Mouse (Mus musculus): ENCODE measurements at regions not wholly inside any gene's neighbourhood (a gene's known extent, or its start where the extent isn't known, plus 50 kb on each side); places are given as distances from the start of the nearest gene placed in this dataset.

- DNase-seq (ENCODE audit: low spot score) (no peak), ATAC-seq (no peak)
- H3K4me3 ChIP-seq (ENCODE audit: low read depth, low read length): no peak overlapping the region
- H3K36me3 ChIP-seq (ENCODE audit: control insufficient read depth, insufficient read depth, low read length): no peaks in the 10 kb centered on the region
- peaks cover 16% of the 10 kb centered on the region; the same call in 1 of the 2 replicates for H3K4me1 ChIP-seq (ENCODE audit: control insufficient read depth, insufficient read depth, low read length)
- no peak overlapping the region for H3K9ac ChIP-seq (ENCODE audit: low read length)
- H3K27ac ChIP-seq (ENCODE audit: low read depth, low read length): peak overlapping the region; percentile 27; the same call in 1 of the 2 replicates
- no peaks in the 10 kb centered on the region for H3K9me3 ChIP-seq (replicated peaks; ENCODE audit: control insufficient read depth, low read length)
- H3K27me3 ChIP-seq (replicated peaks; ENCODE audit: control insufficient read depth, insufficient read depth, low read length): no peaks in the 10 kb centered on the region
- 58% methylated on average over 5 of the region's 5 CpGs for WGBS
- H3K4me2 ChIP-seq (ENCODE audit: low read length): no peak overlapping the region
Observed at GRCm38 (mm10) chr19:36208419-36208818, 88.5 kb upstream of the Ankrd1 start.

- WGBS: 9% methylated on average over 8 of the region's 8 CpGs
- H3K4me2 ChIP-seq (ENCODE audit: low read length): no peak overlapping the region
- no peaks in the 10 kb centered on the region for H3K36me3 ChIP-seq (ENCODE audit: control insufficient read depth, insufficient read depth, low read length)
- H3K9ac ChIP-seq (ENCODE audit: low read length): no peak overlapping the region
- no peak overlapping the region for H3K4me3 ChIP-seq (ENCODE audit: low read depth, low read length)
- H3K27ac ChIP-seq (ENCODE audit: low read depth, low read length): no peak overlapping the region
- ATAC-seq: no peak
- no peaks in the 10 kb centered on the region for H3K27me3 ChIP-seq (replicated peaks; ENCODE audit: control insufficient read depth, insufficient read depth, low read length)
- peaks cover 18% of the 10 kb centered on the region for H3K4me1 ChIP-seq (ENCODE audit: control insufficient read depth, insufficient read depth, low read length)
- DNase-seq (ENCODE audit: low spot score): peak; percentile 52
- H3K9me3 ChIP-seq (replicated peaks; ENCODE audit: control insufficient read depth, low read length): no peaks in the 10 kb centered on the region
Observed at GRCm38 (mm10) chr19:36213461-36213860, 93.6 kb upstream of the Ankrd1 start.

- Histone ChIP-seq H3K4me1 (ENCODE audit: control insufficient read depth, insufficient read depth, low read length) (peaks cover 20% of the 10 kb centered on the region), H3K27ac (ENCODE audit: low read depth, low read length) (peak overlapping the region; percentile 63), H3K27me3 (replicated peaks; ENCODE audit: control insufficient read depth, insufficient read depth, low read length) (no peaks in the 10 kb centered on the region), H3K9me3 (replicated peaks; ENCODE audit: control insufficient read depth, low read length) (no peaks in the 10 kb centered on the region), H3K36me3 (ENCODE audit: control insufficient read depth, insufficient read depth, low read length) (no peaks in the 10 kb centered on the region), H3K4me3 (ENCODE audit: low read depth, low read length) (no peak overlapping the region), H3K9ac (ENCODE audit: low read length) (0 out of 2 replicates have a peak overlapping the region, but pooled peaks have one; percentile 2), H3K4me2 (ENCODE audit: low read length) (peak overlapping the region; percentile 16; the same call in 1 of the 2 replicates)
- ATAC-seq: peak; percentile 92
- peak; percentile 91 for DNase-seq (ENCODE audit: low spot score)
- WGBS: 9% methylated on average over 7 of the region's 7 CpGs
Observed at GRCm38 (mm10) chr19:36214188-36214968, 94.5 kb upstream of the Ankrd1 start.

- no peak overlapping the region for H3K9ac ChIP-seq (ENCODE audit: low read length)
- 78% methylated on average over 5 of the region's 5 CpGs for WGBS
- H3K4me1 ChIP-seq (ENCODE audit: control insufficient read depth, insufficient read depth, low read length): peaks cover 20% of the 10 kb centered on the region
- no peak overlapping the region for H3K27ac ChIP-seq (ENCODE audit: low read depth, low read length)
- no peaks in the 10 kb centered on the region for H3K27me3 ChIP-seq (replicated peaks; ENCODE audit: control insufficient read depth, insufficient read depth, low read length)
- DNase-seq (ENCODE audit: low spot score): no peak
- H3K4me2 ChIP-seq (ENCODE audit: low read length): no peak overlapping the region
- H3K36me3 ChIP-seq (ENCODE audit: control insufficient read depth, insufficient read depth, low read length): no peaks in the 10 kb centered on the region
- no peaks in the 10 kb centered on the region for H3K9me3 ChIP-seq (replicated peaks; ENCODE audit: control insufficient read depth, low read length)
- ATAC-seq: no peak
- H3K4me3 ChIP-seq (ENCODE audit: low read depth, low read length): no peak overlapping the region
Observed at GRCm38 (mm10) chr19:36217177-36217576, 97.3 kb upstream of the Ankrd1 start.

GRCm38 (mm10) chr19:36217605-36218004 is 97.7 kb upstream of the Ankrd1 start:
- Histone ChIP-seq H3K4me2 (ENCODE audit: low read length) (no peak overlapping the region), H3K4me3 (ENCODE audit: low read depth, low read length) (no peak overlapping the region), H3K27ac (ENCODE audit: low read depth, low read length) (0 out of 2 replicates have a peak overlapping the region, but pooled peaks have one; percentile 40), H3K27me3 (replicated peaks; ENCODE audit: control insufficient read depth, insufficient read depth, low read length) (no peaks in the 10 kb centered on the region), H3K36me3 (ENCODE audit: control insufficient read depth, insufficient read depth, low read length) (no peaks in the 10 kb centered on the region), H3K9me3 (replicated peaks; ENCODE audit: control insufficient read depth, low read length) (no peaks in the 10 kb centered on the region), H3K9ac (ENCODE audit: low read length) (no peak overlapping the region), H3K4me1 (ENCODE audit: control insufficient read depth, insufficient read depth, low read length) (peaks cover 20% of the 10 kb centered on the region)
- WGBS: 71% methylated on average over 5 of the region's 5 CpGs
- ATAC-seq: no peak
- DNase-seq (ENCODE audit: low spot score): no peak

GRCm38 (mm10) chr19:36218921-36219320 is 99.0 kb upstream of the Ankrd1 start:
- no peak overlapping the region for H3K4me2 ChIP-seq (ENCODE audit: low read length)
- WGBS: 73% methylated on average over 5 of the region's 5 CpGs
- peaks cover 11% of the 10 kb centered on the region for H3K4me1 ChIP-seq (ENCODE audit: control insufficient read depth, insufficient read depth, low read length)
- no peaks in the 10 kb centered on the region for H3K9me3 ChIP-seq (replicated peaks; ENCODE audit: control insufficient read depth, low read length)
- no peaks in the 10 kb centered on the region for H3K36me3 ChIP-seq (ENCODE audit: control insufficient read depth, insufficient read depth, low read length)
- ATAC-seq (no peak), DNase-seq (ENCODE audit: low spot score) (peak; percentile 49)
- H3K4me3 ChIP-seq (ENCODE audit: low read depth, low read length): no peak overlapping the region
- no peak overlapping the region for H3K27ac ChIP-seq (ENCODE audit: low read depth, low read length)
- no peak overlapping the region for H3K9ac ChIP-seq (ENCODE audit: low read length)
- H3K27me3 ChIP-seq (replicated peaks; ENCODE audit: control insufficient read depth, insufficient read depth, low read length): no peaks in the 10 kb centered on the region

GRCm38 (mm10) chr19:36221104-36221503 is 101.2 kb upstream of the Ankrd1 start:
- H3K4me1 ChIP-seq (ENCODE audit: control insufficient read depth, insufficient read depth, low read length): 0 out of 2 replicates have a peak, but pooled peaks cover 3% of the 10 kb centered on the region
- H3K36me3 ChIP-seq (ENCODE audit: control insufficient read depth, insufficient read depth, low read length): no peaks in the 10 kb centered on the region
- DNase-seq (ENCODE audit: low spot score) (no peak), ATAC-seq (no peak)
- H3K27ac ChIP-seq (ENCODE audit: low read depth, low read length): no peak overlapping the region
- 94% methylated on average over 2 of the region's 2 CpGs for WGBS
- no peak overlapping the region for H3K4me2 ChIP-seq (ENCODE audit: low read length)
- H3K4me3 ChIP-seq (ENCODE audit: low read depth, low read length): no peak overlapping the region
- H3K9ac ChIP-seq (ENCODE audit: low read length): no peak overlapping the region
- no peaks in the 10 kb centered on the region for H3K27me3 ChIP-seq (replicated peaks; ENCODE audit: control insufficient read depth, insufficient read depth, low read length)
- no peaks in the 10 kb centered on the region for H3K9me3 ChIP-seq (replicated peaks; ENCODE audit: control insufficient read depth, low read length)

DNA sequence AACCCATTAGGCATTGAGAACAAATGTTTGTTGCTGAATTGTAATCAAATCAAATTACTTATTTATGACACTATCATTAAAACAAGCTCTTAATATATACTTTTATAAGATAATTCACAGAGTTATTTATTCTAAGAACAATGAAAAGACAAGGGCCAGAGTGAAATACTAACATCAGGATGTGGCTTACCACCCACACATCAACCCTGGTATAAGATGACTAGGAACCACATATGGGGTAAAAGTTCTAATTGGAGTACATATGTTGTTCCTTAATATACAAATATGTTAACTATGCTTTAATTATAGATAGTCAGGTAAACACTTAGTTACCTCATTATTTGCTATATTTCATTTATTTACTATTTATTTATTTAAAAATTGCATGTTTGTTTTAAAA is 101.7 kb upstream of the Ankrd1 start:
- H3K36me3 ChIP-seq (ENCODE audit: control insufficient read depth, insufficient read depth, low read length): no peaks in the 10 kb centered on the region
- H3K4me2 ChIP-seq (ENCODE audit: low read length): no peak overlapping the region
- H3K4me3 ChIP-seq (ENCODE audit: low read depth, low read length): no peak overlapping the region
- no peaks in the 10 kb centered on the region for H3K27me3 ChIP-seq (replicated peaks; ENCODE audit: control insufficient read depth, insufficient read depth, low read length)
- H3K9ac ChIP-seq (ENCODE audit: low read length): no peak overlapping the region
- H3K4me1 ChIP-seq (ENCODE audit: control insufficient read depth, insufficient read depth, low read length): 0 out of 2 replicates have a peak, but pooled peaks cover 3% of the 10 kb centered on the region
- no peak for ATAC-seq
- no peak for DNase-seq (ENCODE audit: low spot score)
- H3K27ac ChIP-seq (ENCODE audit: low read depth, low read length): no peak overlapping the region
- no peaks in the 10 kb centered on the region for H3K9me3 ChIP-seq (replicated peaks; ENCODE audit: control insufficient read depth, low read length)

DNA sequence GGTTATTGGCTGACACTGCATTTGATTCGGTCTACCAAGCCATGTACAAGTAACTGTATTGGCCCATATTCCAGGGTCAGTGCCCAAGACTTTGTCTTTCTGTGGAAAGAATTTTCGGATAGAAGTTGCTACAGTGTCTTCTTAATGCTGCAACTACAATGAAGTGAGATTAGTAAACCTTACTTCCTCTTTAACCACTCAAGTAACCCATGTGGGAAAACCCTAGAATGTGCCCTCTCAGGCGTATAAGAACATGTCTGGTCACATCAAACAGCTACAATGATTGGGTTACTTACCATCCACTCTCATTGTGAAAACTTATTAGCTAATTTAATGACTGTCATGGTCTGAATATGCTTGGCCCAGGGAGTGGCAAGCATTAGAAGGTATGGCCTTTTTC is 102.3 kb upstream of the Ankrd1 start:
- DNase-seq (ENCODE audit: low spot score): no peak
- H3K4me3 ChIP-seq (ENCODE audit: low read depth, low read length): no peak overlapping the region
- no peak overlapping the region for H3K9ac ChIP-seq (ENCODE audit: low read length)
- no peak overlapping the region for H3K4me2 ChIP-seq (ENCODE audit: low read length)
- H3K36me3 ChIP-seq (ENCODE audit: control insufficient read depth, insufficient read depth, low read length): no peaks in the 10 kb centered on the region
- no peaks in the 10 kb centered on the region for H3K27me3 ChIP-seq (replicated peaks; ENCODE audit: control insufficient read depth, insufficient read depth, low read length)
- no peak overlapping the region for H3K27ac ChIP-seq (ENCODE audit: low read depth, low read length)
- H3K9me3 ChIP-seq (replicated peaks; ENCODE audit: control insufficient read depth, low read length): no peaks in the 10 kb centered on the region
- WGBS: 82% methylated on average over 3 of the region's 3 CpGs
- no peak for ATAC-seq
- peaks cover 5% of the 10 kb centered on the region; the same call in 1 of the 2 replicates for H3K4me1 ChIP-seq (ENCODE audit: control insufficient read depth, insufficient read depth, low read length)
